Mouse (Mus musculus) small intestine, adult 2 months (tissue): Measurements from ENCODE around the gene Hsf4.

Experiments used
- CTCF ChIP-seq: fragments of 200-500 bp; IDR thresholded peaks from 2 replicates; pipeline ENCODE4 v1.5.1; 2012; ENCODE audit warnings: low read depth, mild to moderate bottlenecking, control low read depth, inconsistent platforms, low read length, moderate library complexity, mixed read lengths; ENCODE audit not compliant: insufficient replicate concordance, insufficient read length; ENCODE audit errors: extremely low read depth
- POLR2A ChIP-seq: fragments of 200-500 bp; IDR thresholded peaks from 2 replicates; pipeline ENCODE4 v1.6.1; 2012; ENCODE audit warnings: low read depth, mild to moderate bottlenecking, control low read depth, inconsistent platforms, low read length, moderate library complexity

- TF ChIP-seq POLR2A (no peak), CTCF (no peak)
Measured at GRCm38 (mm10) chr8:105311718-105312117, 42.1 kb downstream of the Hsf4 start.
